Comparison of ENCODE assay signal across 11 mouse cellular contexts in genomic region chr3:79179499-79180053, GRCm38 (mm10).
A peak's percentile ranks its signal among the peaks of the same experiment; 100 is the strongest.
DNase-seq lines count a peak whose midpoint lies in the region; ATAC-seq and TF ChIP-seq lines count a peak whose summit lies in the region.
"Had no signal": no experiment of that assay in that cellular context is flagged by ENCODE, and none has a peak within 500 bp of the region (broad histone marks: within the 10 kb centered on the region; RNA-seq: fewer than 3 reads in every experiment).

No protein-coding gene starts in this region.

- H3K36me3 ChIP-seq in heart, adult 2 months (ENCODE audit: control insufficient read depth, insufficient read depth, low read length), result peaks cover 16% of the 10 kb centered on the region
- no peaks in the 10 kb centered on the region for H3K36me3 ChIP-seq in liver, adult 2 months (ENCODE audit: control insufficient read depth, insufficient read depth, low read length)
- H3K36me3 ChIP-seq in liver, embryonic 12.5 days, result no peaks in the 10 kb centered on the region
- no peaks in the 10 kb centered on the region for H3K36me3 ChIP-seq in intestine, embryonic 16.5 days (ENCODE audit: control insufficient read depth, insufficient read depth, low read length)
- H3K36me3 ChIP-seq: liver, embryonic 15.5 days had no signal

- H3K4me1 ChIP-seq in heart, adult 2 months (ENCODE audit: control insufficient read depth, insufficient read depth, low read length), result peaks cover 26% of the 10 kb centered on the region
- peaks cover 6% of the 10 kb centered on the region for H3K4me1 ChIP-seq in liver, adult 2 months (ENCODE audit: control insufficient read depth, insufficient read depth, low read length)
- H3K4me1 ChIP-seq in liver, embryonic 12.5 days, result peaks cover 25% of the 10 kb centered on the region; the same call in 1 of the 2 replicates
- H3K4me1 ChIP-seq in brown adipose tissue, adult 24 weeks (ENCODE audit: control insufficient read depth, insufficient read depth, insufficient read length, low read length), result peaks cover 31% of the 10 kb centered on the region
- peaks cover 45% of the 10 kb centered on the region for H3K4me1 ChIP-seq in intestine, embryonic 16.5 days (ENCODE audit: control insufficient read depth, insufficient read depth, low read length)

- TF ChIP-seq CTCF in heart, adult 2 months (IDR thresholded peaks at IDR 0.05), result no peak
- no peak for TF ChIP-seq CTCF in liver, adult 2 months (IDR thresholded peaks at IDR 0.05; ENCODE audit: low read depth, low read length)

- H3K9ac ChIP-seq in heart, adult 2 months (ENCODE audit: low read depth, low read length), result peak overlapping the region; percentile 15
- H3K9ac ChIP-seq in liver, adult 2 months (ENCODE audit: low read depth, low read length), result no peak overlapping the region; the same call in 1 of the 2 replicates
- no peak overlapping the region for H3K9ac ChIP-seq in liver, embryonic 12.5 days
- no peak overlapping the region for H3K9ac ChIP-seq in intestine, embryonic 16.5 days (ENCODE audit: low read depth, low read length)
- H3K9ac ChIP-seq: liver, embryonic 15.5 days had no signal

- DNase-seq in heart, adult 2 months, result no peak
- no peak for DNase-seq in heart, postnatal 10 days
- peak; percentile 40 for DNase-seq in liver, adult 2 months (ENCODE audit: extremely low read depth, low read depth, low spot score)
- DNase-seq in left cerebral cortex, adult 18-20 months (ENCODE audit: low spot score in 2 of 2), result no peak
- no peak for DNase-seq in cerebellum, postnatal 4 days (ENCODE audit: low spot score in 2 of 2)
- DNase-seq: gastrocnemius, postnatal 25 days had no signal

- no peak; the same call in 1 of the 2 replicates for ATAC-seq in liver, embryonic 12.5 days
- ATAC-seq in intestine, embryonic 16.5 days, result no peak
- ATAC-seq: CD4-positive, CD25-positive, alpha-beta regulatory T cell, adult 4 months had no signal

- peak overlapping the region; percentile 50 for H3K4me3 ChIP-seq in heart, adult 2 months
- H3K4me3 ChIP-seq in liver, adult 2 months (ENCODE audit: insufficient read depth, low read depth, low read length), result no peak overlapping the region
- no peak overlapping the region for H3K4me3 ChIP-seq in liver, embryonic 12.5 days
- peak overlapping the region; percentile 8; the same call in 1 of the 2 replicates for H3K4me3 ChIP-seq in brown adipose tissue, adult 24 weeks (ENCODE audit: insufficient read depth, low read depth, low read length)
- no peak overlapping the region for H3K4me3 ChIP-seq in intestine, embryonic 16.5 days (ENCODE audit: low read length)
- H3K4me3 ChIP-seq: liver, embryonic 15.5 days had no signal

- H3K27me3 ChIP-seq in heart, adult 2 months (ENCODE audit: control insufficient read depth, insufficient read depth, low read length), result no peaks in the 10 kb centered on the region
- H3K27me3 ChIP-seq in liver, adult 2 months (ENCODE audit: control insufficient read depth, insufficient read depth, low read length), result no peaks in the 10 kb centered on the region
- H3K27me3 ChIP-seq in liver, embryonic 12.5 days (replicated peaks), result no peaks in the 10 kb centered on the region
- no peaks in the 10 kb centered on the region for H3K27me3 ChIP-seq in intestine, embryonic 16.5 days (replicated peaks; ENCODE audit: control insufficient read depth, insufficient read depth, low read length)
- H3K27me3 ChIP-seq: liver, embryonic 15.5 days had no signal

- H3K9me3 ChIP-seq in liver, embryonic 12.5 days (replicated peaks), result no peaks in the 10 kb centered on the region
- no peaks in the 10 kb centered on the region for H3K9me3 ChIP-seq in intestine, embryonic 16.5 days (ENCODE audit: control insufficient read depth, low read length)
- H3K9me3 ChIP-seq: liver, embryonic 15.5 days had no signal

- intact Hi-C loops in heart, adult 2 months (cut with DNase I), result loop anchor here (2.0 to 5.0 kb wide), 3 partner anchors 32 to 77 kb away; no protein-coding TSS in a partner anchor
- intact Hi-C loops in heart, postnatal 10 days (cut with DNase I), result loop anchor here (2.0 kb wide), 2 partner anchors 13 to 17 kb away; no protein-coding TSS in a partner anchor

- no peak overlapping the region for H3K4me2 ChIP-seq in liver, embryonic 12.5 days
- H3K4me2 ChIP-seq in intestine, embryonic 16.5 days (ENCODE audit: low read depth, low read length), result peak overlapping the region; percentile 32; the same call in 1 of the 2 replicates
- H3K4me2 ChIP-seq: liver, embryonic 15.5 days had no signal

- H3K27ac ChIP-seq in heart, adult 2 months, result peak overlapping the region; percentile 90
- H3K27ac ChIP-seq in liver, adult 2 months (replicated peaks; ENCODE audit: insufficient read depth, low read depth, low read length), result no peak overlapping the region
- H3K27ac ChIP-seq in liver, embryonic 12.5 days, result no peak overlapping the region
- H3K27ac ChIP-seq in brown adipose tissue, adult 24 weeks (replicated peaks; ENCODE audit: low read depth, low read length), result peak overlapping the region; percentile 72
- peak overlapping the region; percentile 54; the same call in 1 of the 2 replicates for H3K27ac ChIP-seq in intestine, embryonic 16.5 days (ENCODE audit: low read length)
- H3K27ac ChIP-seq: liver, embryonic 15.5 days had no signal

- TF ChIP-seq POLR2A in heart, adult 2 months (IDR thresholded peaks at IDR 0.05; ENCODE audit: insufficient read depth, low read depth, low read length), result no peak
- TF ChIP-seq POLR2A in liver, adult 2 months (IDR thresholded peaks at IDR 0.05; ENCODE audit: extremely low read depth, insufficient read depth, low read length), result no peak

- 63% methylated on average over 2 of the region's 2 CpGs for WGBS in heart, adult 2 months
- 91% methylated on average over 2 of the region's 2 CpGs for WGBS in liver, adult 2 months
- WGBS in liver, embryonic 12.5 days (ENCODE audit: insufficient replicate concordance), result 75% methylated on average over 2 of the region's 2 CpGs
- 82% methylated on average over 2 of the region's 2 CpGs for WGBS in intestine, embryonic 16.5 days

- H3K79me2 ChIP-seq in heart, adult 2 months (replicated peaks; ENCODE audit: control insufficient read depth, insufficient read depth, low read length), result peaks cover 5% of the 10 kb centered on the region
- H3K79me2 ChIP-seq in liver, adult 2 months (ENCODE audit: control insufficient read depth, insufficient read depth, low read length), result peaks cover 11% of the 10 kb centered on the region; the same call in 1 of the 2 replicates

- TF ChIP-seq EP300 in heart, adult 2 months (IDR thresholded peaks at IDR 0.05; ENCODE audit: insufficient read depth, low read depth, low read length), result no peak

Comparison
In these comparisons a context has a peak if more than half of its experiments do, and no peak if none do; other contexts are left out.
1. H3K27ac ChIP-seq: peak in heart, adult 2 months (single experiment), brown adipose tissue, adult 24 weeks (single experiment) and intestine, embryonic 16.5 days (single experiment); none in liver, adult 2 months (single experiment) and liver, embryonic 12.5 days (single experiment).
2. H3K4me3 ChIP-seq: peak in heart, adult 2 months (single experiment) and brown adipose tissue, adult 24 weeks (single experiment); none in liver, adult 2 months (single experiment), liver, embryonic 12.5 days (single experiment) and intestine, embryonic 16.5 days (single experiment).